Mouse (Mus musculus) frontal cortex, postnatal 36 days (tissue): ENCODE data around the gene Trim2.
A peak's percentile ranks its signal among the peaks of the same experiment; 100 is the strongest.

ENCODE experiments used
- DNase-seq, 2 experiments: peaks; one replicate each; pipeline ENCODE4 v3.0.0; 2022; ENCODE audit warnings: low spot score in 2 of 2

Trim2 gene

GRCm38 (mm10) chr3:84306777-84307176, at the start of gene Trim2:
Gene Trim2, minus strand, starts transcription at chr3:84306877.
- DNase-seq, result no peak

GRCm38 (mm10) chr3:84355930-84356689, 49.4 kb upstream of the Trim2 start:
- peak in 1 of 2 experiments; percentile 20 for DNase-seq

GRCm38 (mm10) chr3:84352353-84353034, 45.8 kb upstream of the Trim2 start:
- peak; percentile 63 to 69 for DNase-seq

- DNase-seq, result no peak
These were observed 43.6 kb upstream of the Trim2 start for GRCm38 (mm10) chr3:84350311-84350710.

- no peak for DNase-seq
These were observed 43.1 kb upstream of the Trim2 start for GRCm38 (mm10) chr3:84349771-84350170.

GRCm38 (mm10) chr3:84347426-84347825, 40.7 kb upstream of the Trim2 start:
- no peak for DNase-seq

- no peak for DNase-seq
These were observed 39.9 kb upstream of the Trim2 start for GRCm38 (mm10) chr3:84346456-84347150.

- DNase-seq, result no peak
These were observed 38.9 kb upstream of the Trim2 start for GRCm38 (mm10) chr3:84345646-84345980.

GRCm38 (mm10) chr3:84344725-84345645, 38.3 kb upstream of the Trim2 start:
- DNase-seq, result peak; percentile 85 to 89

- DNase-seq, result no peak
These were observed 36.4 kb upstream of the Trim2 start for GRCm38 (mm10) chr3:84343101-84343500.

- DNase-seq, result no peak
These were observed 35.1 kb upstream of the Trim2 start for GRCm38 (mm10) chr3:84341811-84342210.

- DNase-seq, result no peak
These were observed 30.9 kb upstream of the Trim2 start for GRCm38 (mm10) chr3:84337585-84337984.

- DNase-seq, result no peak
These were observed 29.7 kb upstream of the Trim2 start for GRCm38 (mm10) chr3:84336342-84336741.

GRCm38 (mm10) chr3:84335421-84336073, 28.9 kb upstream of the Trim2 start:
- DNase-seq, result no peak

GRCm38 (mm10) chr3:84334771-84335420, 28.2 kb upstream of the Trim2 start:
- no peak for DNase-seq

GRCm38 (mm10) chr3:84333400-84334349, 27.0 kb upstream of the Trim2 start:
- peak in 1 of 2 experiments; percentile 24 for DNase-seq

GRCm38 (mm10) chr3:84330210-84330609, 23.5 kb upstream of the Trim2 start:
- no peak for DNase-seq

- no peak for DNase-seq
These were observed 18.3 kb upstream of the Trim2 start for GRCm38 (mm10) chr3:84324967-84325441.

- no peak for DNase-seq
These were observed 17.8 kb upstream of the Trim2 start for GRCm38 (mm10) chr3:84324478-84324877.
